Mouse (Mus musculus): ENCODE data around the gene Pigv. TPM values are rescaled to one million over a fixed set of nuclear protein-coding genes. Genes with fewer than 3 reads are reported as not detected.
A peak's percentile ranks its signal among the peaks of the same experiment; 100 is the strongest.
"Not testable (repeated sequence)": the region's sequence is repeated elsewhere in the genome, so short reads cannot be mapped to it uniquely, and the experiment has no call there.

Pigv gene
- total RNA-seq, 2 experiments from 2014 or later: 11.5 to 12.8 TPM

GRCm38 (mm10) chr4:133649989-133650699, 22.3 kb downstream of the Pigv start, which contains the start of gene Zdhhc18:
Zdhhc18 (minus strand) TSS chr4:133650154.
- peak; percentile 80 for DNase-seq
- intact Hi-C loops (cut with DNase I): no loop called here

GRCm38 (mm10) chr4:133649464-133649863, 23.0 kb downstream of the Pigv start:
- DNase-seq; intact Hi-C loops (cut with DNase I): not testable (repeated sequence)

DNA sequence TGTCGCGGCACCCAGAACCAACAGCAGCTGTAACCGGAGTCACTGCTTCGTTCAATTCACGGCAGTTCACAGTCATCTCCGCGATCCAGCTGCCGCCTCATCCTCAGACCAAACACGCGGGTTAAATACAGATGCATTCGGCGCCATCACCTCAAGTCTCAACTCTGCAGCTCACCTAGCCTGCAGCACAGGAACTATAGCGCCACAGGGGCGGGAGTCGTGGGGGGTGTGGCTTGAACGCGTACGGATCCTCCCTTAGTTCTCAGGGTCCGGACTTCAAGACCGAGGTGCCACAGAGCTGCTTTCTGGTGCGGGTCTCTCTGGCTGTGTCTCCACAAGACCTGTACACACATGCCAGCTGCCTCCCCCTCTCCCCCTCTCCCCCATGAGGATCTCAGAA, 26.8 kb downstream of the Pigv start:
- intact Hi-C loops (cut with DNase I): no loop called here
- no peak for DNase-seq

- no peak for DNase-seq
- intact Hi-C loops (cut with DNase I): no loop called here
Observed at GRCm38 (mm10) chr4:133645195-133645594, 27.3 kb downstream of the Pigv start.

DNA sequence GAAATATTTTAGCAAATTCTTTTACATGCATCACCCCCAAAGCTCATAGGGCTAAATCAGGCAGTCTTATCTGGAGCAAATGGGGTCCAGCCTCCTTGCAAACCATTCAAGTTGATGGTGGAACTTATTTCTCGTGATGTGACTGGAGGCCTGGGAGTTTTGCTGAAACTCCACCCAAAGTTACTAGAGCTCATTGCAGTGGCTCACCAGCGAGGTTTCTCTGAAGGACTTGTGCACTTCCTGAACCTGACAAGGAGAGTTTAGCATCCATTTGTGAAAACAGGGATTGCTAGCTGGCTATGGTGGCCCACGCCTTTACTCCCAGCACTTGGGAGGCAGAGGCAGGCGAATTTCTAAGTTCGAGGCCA, 38.4 kb downstream of the Pigv start:
- no peak for DNase-seq
- intact Hi-C loops (cut with DNase I): no loop called here

- peak; percentile 84 for DNase-seq
- intact Hi-C loops (cut with DNase I): no loop called here
Observed at GRCm38 (mm10) chr4:133633332-133634042, 39.0 kb downstream of the Pigv start.

- intact Hi-C loops (cut with DNase I): no loop called here
Observed at GRCm38 (mm10) chr4:133632483-133633327, 39.7 kb downstream of the Pigv start.

GRCm38 (mm10) chr4:133631769-133632411, 40.6 kb downstream of the Pigv start:
- intact Hi-C loops (cut with DNase I): no loop called here
- DNase-seq: no peak

More at GRCm38 (mm10) chr4:133632483-133633327, 39.7 kb downstream of the Pigv start:
- peak; percentile 33 for DNase-seq

GRCm38 (mm10) chr4:133631071-133631768, 41.2 kb downstream of the Pigv start:
- no peak for DNase-seq
- intact Hi-C loops (cut with DNase I): no loop called here

DNA sequence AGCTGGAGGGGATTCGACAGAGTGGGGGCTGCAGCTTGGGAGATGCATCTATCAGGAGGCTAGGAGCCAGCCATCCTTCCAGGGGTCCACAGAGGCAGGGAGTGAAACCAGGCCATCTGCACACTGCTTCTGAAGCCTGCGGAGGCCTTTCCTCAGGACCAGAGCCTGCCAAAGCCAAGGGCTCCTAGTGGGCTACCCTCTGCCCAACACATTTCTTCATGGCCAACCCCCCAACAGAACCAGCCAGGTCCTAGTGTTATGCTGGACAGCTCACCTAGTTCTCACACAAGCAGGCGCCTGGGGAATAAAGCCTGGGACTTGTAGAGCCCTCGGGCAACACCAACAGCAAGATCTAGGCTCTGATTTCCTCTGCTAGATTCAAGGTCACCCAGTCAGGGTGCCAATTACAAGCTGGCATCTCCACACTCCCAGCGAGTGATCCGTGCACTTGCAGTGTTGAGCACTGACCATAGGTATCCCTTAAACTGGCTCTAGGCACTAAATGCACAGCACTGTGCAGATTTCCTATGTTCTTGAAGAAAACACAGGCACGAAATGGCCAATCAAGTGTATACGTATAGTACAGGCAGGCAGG, 42.0 kb downstream of the Pigv start:
- peak; percentile 45 for DNase-seq
- intact Hi-C loops (cut with DNase I): no loop called here

DNA sequence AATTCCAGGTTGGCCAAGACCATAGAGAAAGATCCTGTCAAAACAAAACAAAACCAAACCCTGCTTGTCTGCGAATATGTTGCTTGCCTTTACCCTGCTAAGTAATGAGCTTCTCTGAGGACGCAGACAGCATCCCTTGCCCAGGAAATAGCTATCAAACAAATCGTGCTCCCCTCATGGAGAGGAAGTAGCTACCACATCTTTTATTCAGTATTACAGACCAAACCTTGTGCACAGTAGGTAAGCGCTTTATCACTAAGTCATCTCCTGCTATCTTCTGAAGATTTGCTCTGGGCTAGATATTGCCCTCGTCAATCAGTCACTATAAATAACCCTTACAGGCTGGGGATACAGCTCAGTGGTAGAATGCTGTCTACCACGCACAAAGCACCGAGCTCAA, 43.3 kb downstream of the Pigv start:
- DNase-seq: no peak
- intact Hi-C loops (cut with DNase I): no loop called here

GRCm38 (mm10) chr4:133628517-133628916, 43.9 kb downstream of the Pigv start:
- intact Hi-C loops (cut with DNase I): no loop called here
- DNase-seq: no peak

GRCm38 (mm10) chr4:133627039-133627438, 45.4 kb downstream of the Pigv start:
- DNase-seq: no peak
- intact Hi-C loops (cut with DNase I): no loop called here

DNA sequence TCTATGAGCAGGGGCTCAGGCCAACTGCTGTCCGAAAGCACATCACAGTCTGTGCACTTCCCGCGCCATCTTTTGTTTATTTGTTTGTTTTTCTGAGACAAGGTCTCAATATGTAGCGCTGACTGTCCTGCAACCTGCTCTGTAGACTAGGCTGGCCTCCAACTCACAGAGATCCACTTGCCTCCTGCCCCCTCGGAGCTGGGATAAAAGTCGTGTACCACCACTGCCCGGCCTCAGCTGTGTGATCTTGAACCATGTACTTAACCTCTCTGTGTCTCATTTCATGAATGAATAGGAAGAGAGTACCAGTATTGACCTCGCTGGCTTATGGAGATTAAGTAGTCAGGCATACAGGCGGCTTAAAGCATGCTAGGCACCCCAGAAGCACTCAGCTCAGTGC, 45.8 kb downstream of the Pigv start:
- DNase-seq: no peak
- intact Hi-C loops (cut with DNase I): no loop called here

DNA sequence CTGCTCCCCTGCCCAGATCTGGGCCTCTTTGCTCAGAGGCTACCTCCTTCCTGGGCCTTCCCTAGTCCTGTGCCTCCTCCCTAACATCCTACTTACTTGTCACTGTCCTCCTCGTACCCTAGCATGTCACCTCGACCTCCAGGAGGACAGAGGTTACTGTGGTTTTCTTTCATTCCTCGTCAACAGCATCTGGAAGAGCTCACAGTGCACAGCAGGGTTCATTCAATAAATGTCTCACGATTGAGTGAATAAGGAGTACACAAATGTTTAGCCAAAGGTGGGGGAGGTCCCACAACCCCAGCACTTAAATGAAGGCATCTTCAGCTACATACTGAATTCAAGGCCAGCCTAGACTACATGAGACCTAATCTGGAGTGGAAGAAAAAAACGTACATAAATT, 46.2 kb downstream of the Pigv start:
- DNase-seq: no peak
- intact Hi-C loops (cut with DNase I): no loop called here

DNA sequence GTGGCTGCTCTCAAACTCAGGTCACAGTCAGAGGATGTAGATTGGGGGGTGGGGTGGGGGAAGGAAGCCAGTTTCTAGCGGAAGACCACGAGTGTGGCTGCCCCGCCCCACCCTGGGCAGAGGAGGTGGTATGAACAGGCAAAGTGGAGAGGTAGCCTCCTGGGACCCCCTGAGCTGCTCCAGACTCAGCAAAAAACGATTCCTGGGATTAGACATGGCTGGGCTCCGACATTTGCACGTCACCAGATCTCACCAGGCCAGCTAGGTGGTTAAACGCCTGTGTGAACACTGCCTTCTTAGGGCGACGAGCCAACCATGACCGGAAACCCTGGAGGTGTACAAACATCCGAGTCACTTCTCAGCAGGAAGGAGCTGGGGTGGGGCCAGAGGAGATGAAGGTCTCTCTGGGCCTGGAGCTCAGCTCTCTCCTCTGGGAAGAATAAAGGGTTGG, 46.8 kb downstream of the Pigv start:
- no peak for DNase-seq
- intact Hi-C loops (cut with DNase I): no loop called here

- intact Hi-C loops (cut with DNase I): no loop called here
- DNase-seq: no peak
Observed at GRCm38 (mm10) chr4:133624830-133625229, 47.6 kb downstream of the Pigv start.

- intact Hi-C loops (cut with DNase I): no loop called here
Observed at GRCm38 (mm10) chr4:133622161-133622695, 50.2 kb downstream of the Pigv start.

DNA sequence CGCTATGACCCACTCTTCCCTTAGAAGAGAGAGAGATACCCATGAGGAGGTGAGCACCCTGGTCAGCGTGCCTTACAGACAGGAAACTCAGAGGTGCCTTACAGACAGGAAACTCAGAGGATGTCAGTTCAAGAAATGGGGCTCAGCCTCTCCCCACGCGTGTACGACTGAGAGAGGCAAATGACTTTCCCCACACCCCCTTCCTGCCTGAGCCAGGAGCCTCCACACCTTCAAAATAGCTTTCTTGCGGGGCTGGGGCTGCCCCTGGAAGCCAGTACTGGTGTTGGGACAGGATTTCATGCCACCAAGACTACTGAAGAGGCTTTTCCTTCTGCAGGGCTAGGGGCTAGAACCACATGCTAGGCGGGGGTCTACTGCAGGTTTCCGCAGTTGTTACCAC, 51.8 kb downstream of the Pigv start:
- intact Hi-C loops (cut with DNase I): no loop called here
- DNase-seq: no peak

More at GRCm38 (mm10) chr4:133622161-133622695, 50.2 kb downstream of the Pigv start:
- no peak for DNase-seq

Data from left cerebral cortex, postnatal 4 days (tissue).